Mouse (Mus musculus): Measurements from ENCODE around the gene Ncapg. TPM values are rescaled to one million over a fixed set of nuclear protein-coding genes. Genes with fewer than 3 reads are reported as not detected.
A peak's percentile ranks its signal among the peaks of the same experiment; 100 is the strongest.
"Not testable (repeated sequence)": the region's sequence is repeated elsewhere in the genome, so short reads cannot be mapped to it uniquely, and the experiment has no call there.

Ncapg gene
- total RNA-seq (2021): 10 to 100 TPM; 17.7 to 19.8 TPM

GRCm38 (mm10) chr5:45669598-45670279, at the start of gene Ncapg:
Gene Ncapg, plus strand, starts transcription at chr5:45669919.
- peak; percentile 100 for DNase-seq

- DNase-seq: no peak
Measured at GRCm38 (mm10) chr5:45621511-45621910, 48.2 kb upstream of the Ncapg start.

GRCm38 (mm10) chr5:45627771-45628170, 41.9 kb upstream of the Ncapg start:
- no peak for DNase-seq

GRCm38 (mm10) chr5:45629470-45629869, 40.2 kb upstream of the Ncapg start:
- DNase-seq: no peak

- no peak for DNase-seq
Measured at GRCm38 (mm10) chr5:45638378-45638777, 31.3 kb upstream of the Ncapg start.

- DNase-seq: no peak
Measured at GRCm38 (mm10) chr5:45638806-45639714, 30.7 kb upstream of the Ncapg start, which contains the start of gene Fam184b. Gene Fam184b, minus strand, starts transcription at chr5:45639614.

- no peak for DNase-seq
Measured at GRCm38 (mm10) chr5:45639715-45640092, 30.0 kb upstream of the Ncapg start.

GRCm38 (mm10) chr5:45651026-45651703, 18.6 kb upstream of the Ncapg start:
- DNase-seq: no peak

- DNase-seq: not testable (repeated sequence)
Measured at GRCm38 (mm10) chr5:45658406-45658805, 11.3 kb upstream of the Ncapg start.

GRCm38 (mm10) chr5:45668324-45668723, 1.4 kb upstream of the Ncapg start:
- no peak for DNase-seq

GRCm38 (mm10) chr5:45668831-45669230, 888 bp upstream of the Ncapg start:
- DNase-seq: no peak

GRCm38 (mm10) chr5:45669234-45669597, 503 bp upstream of the Ncapg start:
- DNase-seq: no peak

- no peak for DNase-seq
Measured at GRCm38 (mm10) chr5:45670280-45670670, 556 bp downstream of the Ncapg start.

GRCm38 (mm10) chr5:45670894-45671494, 1.3 kb downstream of the Ncapg start:
- no peak for DNase-seq

GRCm38 (mm10) chr5:45675032-45675431, 5.3 kb downstream of the Ncapg start:
- no peak for DNase-seq

GRCm38 (mm10) chr5:45677639-45678038, 7.9 kb downstream of the Ncapg start:
- DNase-seq: no peak

- DNase-seq: no peak
Measured at GRCm38 (mm10) chr5:45679955-45680354, 10.2 kb downstream of the Ncapg start.

- no peak for DNase-seq
Measured at GRCm38 (mm10) chr5:45683388-45683787, 13.7 kb downstream of the Ncapg start.

- DNase-seq: no peak
Measured at GRCm38 (mm10) chr5:45685243-45685642, 15.5 kb downstream of the Ncapg start.

- no peak for DNase-seq
Measured at GRCm38 (mm10) chr5:45686223-45686622, 16.5 kb downstream of the Ncapg start.

- no peak for DNase-seq
Measured at GRCm38 (mm10) chr5:45689152-45689551, 19.4 kb downstream of the Ncapg start.

- DNase-seq: no peak
Measured at GRCm38 (mm10) chr5:45690802-45691201, 21.1 kb downstream of the Ncapg start.

GRCm38 (mm10) chr5:45691678-45692077, 22.0 kb downstream of the Ncapg start:
- DNase-seq: no peak
